Mouse (Mus musculus) naive thymus-derived CD4-positive, alpha-beta T cell, adult 2 months (primary cell): Measurements from ENCODE around the gene Asprv1.

Source experiments
- DNase-seq: peaks from one replicate; pipeline ENCODE4 v3.0.0-alpha.2; 2011; ENCODE audit warnings: low read depth

Gene Asprv1

GRCm38 (mm10) chr6:86667061-86667460 lies 39.1 kb downstream of the Asprv1 start:
- DNase-seq: peak; percentile 26

- no peak for DNase-seq
These were observed 40.7 kb downstream of the Asprv1 start, which contains the start of gene Mxd1 for GRCm38 (mm10) chr6:86668580-86669239. Gene Mxd1 (minus strand): TSS chr6:86669161.

- DNase-seq: peak; percentile 99
These were observed 41.3 kb downstream of the Asprv1 start for GRCm38 (mm10) chr6:86669240-86669727.

- peak; percentile 89 for DNase-seq
These were observed 42.9 kb downstream of the Asprv1 start for GRCm38 (mm10) chr6:86670873-86671272.

GRCm38 (mm10) chr6:86678341-86678740 lies 50.4 kb downstream of the Asprv1 start:
- DNase-seq: no peak
